Mouse (Mus musculus) cortical plate, adult 2 months (tissue): Measurements from ENCODE around the gene Slit1.

Experiments used
- CTCF ChIP-seq: fragments of 200-500 bp; IDR thresholded peaks from 2 replicates; pipeline ENCODE4 v1.5.1; 2011; ENCODE audit warnings: mild to moderate bottlenecking, control low read depth, low read length; ENCODE audit not compliant: insufficient read depth; ENCODE audit errors: extremely low read depth
- POLR2A ChIP-seq: fragments of 200-500 bp; IDR thresholded peaks from 2 replicates; pipeline ENCODE4 v1.6.1; 2011; ENCODE audit warnings: mild to moderate bottlenecking, low read length, control low read depth; ENCODE audit not compliant: insufficient read depth; ENCODE audit errors: extremely low read depth

DNA sequence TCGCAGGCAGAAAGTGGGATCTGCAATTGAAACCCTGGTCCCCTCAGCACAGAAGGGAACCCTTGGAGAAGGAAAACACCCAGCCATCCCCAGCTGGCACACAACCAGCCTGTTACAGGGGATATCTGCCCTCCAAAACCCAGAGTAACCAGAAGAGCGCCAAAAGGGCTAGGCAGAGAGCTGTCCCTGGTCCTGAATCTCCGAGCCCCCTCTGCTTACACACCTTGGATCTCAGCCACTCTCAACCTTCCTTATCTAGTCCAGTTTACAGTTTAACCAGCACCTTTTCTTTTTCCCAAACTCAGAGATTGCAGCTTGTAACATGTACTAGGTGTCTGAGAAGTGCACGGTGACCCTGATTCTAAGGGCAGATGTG, 82.5 kb downstream of the Slit1 start:
- no peak for TF ChIP-seq POLR2A
- TF ChIP-seq CTCF: no peak
